Mouse (Mus musculus): ENCODE data around the gene Rho. TPM values are rescaled to one million over a fixed set of nuclear protein-coding genes. Genes with fewer than 3 reads are reported as not detected.

Rho gene
- polyA plus RNA-seq, 1 experiment from 2014 or later: not detected

DNA sequence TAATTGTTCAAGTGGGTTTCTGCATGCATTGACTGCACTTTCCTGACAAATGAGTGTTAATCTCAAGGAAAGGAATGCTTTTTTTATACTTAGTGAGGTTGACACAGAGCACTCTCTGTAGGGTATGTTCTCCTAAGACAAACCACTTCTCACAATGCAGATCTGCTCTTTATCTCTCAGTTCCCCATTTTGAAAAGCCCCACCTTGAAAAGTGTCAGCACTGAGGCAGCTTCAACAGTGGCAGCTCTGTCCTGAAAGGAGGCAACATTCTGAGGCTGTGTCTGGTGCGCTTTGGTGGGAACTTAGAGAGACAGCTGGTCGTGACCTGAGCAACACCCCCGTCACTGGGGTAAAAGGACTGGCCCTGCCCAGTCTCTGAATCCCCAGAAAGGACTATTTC is 22.5 kb upstream of the Rho start:
- no peak overlapping the region for H3K4me2 ChIP-seq (replicated peaks; ENCODE audit: low read depth, low read length)
- H3K4me1 ChIP-seq (ENCODE audit: control insufficient read depth, insufficient read depth, low read length): peaks cover 18% of the 10 kb centered on the region
- ATAC-seq (ENCODE audit: low FRiP score, low TSS enrichment): no peak
- no peaks in the 10 kb centered on the region for H3K9me3 ChIP-seq (ENCODE audit: control insufficient read depth, low read length)
- H3K27ac ChIP-seq (ENCODE audit: low read depth, low read length): no peak overlapping the region
- H3K27me3 ChIP-seq (ENCODE audit: control insufficient read depth, insufficient read depth, low read length): no peaks in the 10 kb centered on the region
- 58% methylated on average over 3 of the region's 3 CpGs for WGBS
- no peak overlapping the region for H3K4me3 ChIP-seq (ENCODE audit: low read length)
- no peak overlapping the region for H3K9ac ChIP-seq (ENCODE audit: low read depth, low read length)
- H3K36me3 ChIP-seq (ENCODE audit: control insufficient read depth, insufficient read depth, low read length): peaks cover 6% of the 10 kb centered on the region; the same call in 1 of the 2 replicates

DNA sequence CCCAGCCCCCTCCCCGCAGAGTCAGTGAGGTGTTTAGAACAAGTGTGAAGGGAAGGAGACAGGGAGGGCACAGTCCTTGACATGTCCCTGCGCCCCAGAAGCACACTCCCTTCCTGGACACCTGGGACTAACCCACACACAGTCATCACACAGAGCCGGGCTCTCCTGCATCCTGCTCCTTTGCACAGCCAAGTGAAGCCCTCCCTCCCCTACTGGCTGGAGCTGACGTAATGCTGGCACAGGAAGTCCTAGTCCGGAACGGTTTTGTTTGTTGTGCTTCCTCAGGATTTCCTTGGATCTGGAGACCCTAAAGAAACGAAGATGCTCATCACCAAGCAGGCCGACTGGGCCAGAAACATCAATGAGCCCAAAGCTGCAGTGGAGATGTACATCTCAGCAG is 21.6 kb upstream of the Rho start:
- peaks cover 22% of the 10 kb centered on the region for H3K4me1 ChIP-seq (ENCODE audit: control insufficient read depth, insufficient read depth, low read length)
- 50% methylated on average over 8 of the region's 8 CpGs for WGBS
- H3K36me3 ChIP-seq (ENCODE audit: control insufficient read depth, insufficient read depth, low read length): peaks cover 6% of the 10 kb centered on the region; the same call in 1 of the 2 replicates
- peak overlapping the region; percentile 38; the same call in 1 of the 2 replicates for H3K27ac ChIP-seq (ENCODE audit: low read depth, low read length)
- ATAC-seq (ENCODE audit: low FRiP score, low TSS enrichment): peak; percentile 78
- no peak overlapping the region for H3K9ac ChIP-seq (ENCODE audit: low read depth, low read length)
- no peaks in the 10 kb centered on the region for H3K9me3 ChIP-seq (ENCODE audit: control insufficient read depth, low read length)
- no peak overlapping the region for H3K4me2 ChIP-seq (replicated peaks; ENCODE audit: low read depth, low read length)
- H3K4me3 ChIP-seq (ENCODE audit: low read length): no peak overlapping the region
- H3K27me3 ChIP-seq (ENCODE audit: control insufficient read depth, insufficient read depth, low read length): no peaks in the 10 kb centered on the region

DNA sequence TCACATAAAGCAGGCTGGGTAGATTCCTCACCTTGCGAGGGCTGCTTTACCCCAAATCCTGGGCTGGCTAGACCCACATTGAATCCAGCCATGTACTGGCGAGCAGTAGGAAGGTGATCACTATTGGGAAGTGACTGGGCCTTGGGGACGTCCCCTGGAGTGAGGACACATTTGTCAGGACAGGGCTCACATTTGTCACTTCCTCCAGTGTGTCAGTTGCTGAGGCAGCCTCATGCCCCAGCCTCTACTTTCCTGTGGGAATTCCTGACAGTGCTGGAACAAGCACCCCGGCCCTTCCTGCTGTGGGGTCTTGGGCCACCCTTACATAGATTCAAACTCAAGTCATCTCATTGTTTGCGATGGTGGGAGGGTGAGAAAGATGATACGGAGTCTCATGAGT is 19.8 kb upstream of the Rho start:
- H3K27ac ChIP-seq (ENCODE audit: low read depth, low read length): no peak overlapping the region
- H3K9ac ChIP-seq (ENCODE audit: low read depth, low read length): no peak overlapping the region
- H3K4me2 ChIP-seq (replicated peaks; ENCODE audit: low read depth, low read length): no peak overlapping the region
- H3K36me3 ChIP-seq (ENCODE audit: control insufficient read depth, insufficient read depth, low read length): 0 out of 2 replicates have a peak, but pooled peaks cover 5% of the 10 kb centered on the region
- no peak for ATAC-seq (ENCODE audit: low FRiP score, low TSS enrichment)
- no peaks in the 10 kb centered on the region for H3K9me3 ChIP-seq (ENCODE audit: control insufficient read depth, low read length)
- H3K4me1 ChIP-seq (ENCODE audit: control insufficient read depth, insufficient read depth, low read length): peaks cover 39% of the 10 kb centered on the region
- WGBS: 79% methylated on average over 6 of the region's 6 CpGs
- no peak overlapping the region for H3K4me3 ChIP-seq (ENCODE audit: low read length)
- H3K27me3 ChIP-seq (ENCODE audit: control insufficient read depth, insufficient read depth, low read length): no peaks in the 10 kb centered on the region

DNA sequence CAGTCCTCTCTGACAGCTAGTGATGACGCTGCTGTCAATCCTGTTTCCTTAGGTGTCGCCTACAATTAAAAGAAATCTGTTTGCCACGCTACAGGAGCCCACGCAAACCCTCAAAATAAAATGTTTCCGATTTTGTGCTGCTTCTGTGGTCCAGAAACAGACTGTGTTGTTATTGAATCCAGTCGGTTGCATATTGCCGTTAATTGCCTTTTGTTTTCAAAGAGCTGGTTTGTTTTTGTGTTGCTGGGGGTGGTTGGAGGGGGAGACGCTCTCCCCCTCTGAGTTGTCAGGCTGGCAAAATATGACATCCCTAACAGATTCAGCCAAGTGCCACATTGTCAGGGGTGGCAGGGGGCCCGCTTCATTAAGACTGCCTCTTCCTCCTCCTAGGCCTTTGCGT is 18.1 kb upstream of the Rho start:
- peaks cover 5% of the 10 kb centered on the region; the same call in 1 of the 2 replicates for H3K36me3 ChIP-seq (ENCODE audit: control insufficient read depth, insufficient read depth, low read length)
- no peak overlapping the region for H3K4me3 ChIP-seq (ENCODE audit: low read length)
- H3K4me1 ChIP-seq (ENCODE audit: control insufficient read depth, insufficient read depth, low read length): peaks cover 35% of the 10 kb centered on the region
- WGBS: 77% methylated on average over 10 of the region's 10 CpGs
- H3K27ac ChIP-seq (ENCODE audit: low read depth, low read length): no peak overlapping the region
- no peak overlapping the region for H3K4me2 ChIP-seq (replicated peaks; ENCODE audit: low read depth, low read length)
- H3K27me3 ChIP-seq (ENCODE audit: control insufficient read depth, insufficient read depth, low read length): no peaks in the 10 kb centered on the region
- H3K9me3 ChIP-seq (ENCODE audit: control insufficient read depth, low read length): no peaks in the 10 kb centered on the region
- no peak overlapping the region for H3K9ac ChIP-seq (ENCODE audit: low read depth, low read length)
- no peak for ATAC-seq (ENCODE audit: low FRiP score, low TSS enrichment)

DNA sequence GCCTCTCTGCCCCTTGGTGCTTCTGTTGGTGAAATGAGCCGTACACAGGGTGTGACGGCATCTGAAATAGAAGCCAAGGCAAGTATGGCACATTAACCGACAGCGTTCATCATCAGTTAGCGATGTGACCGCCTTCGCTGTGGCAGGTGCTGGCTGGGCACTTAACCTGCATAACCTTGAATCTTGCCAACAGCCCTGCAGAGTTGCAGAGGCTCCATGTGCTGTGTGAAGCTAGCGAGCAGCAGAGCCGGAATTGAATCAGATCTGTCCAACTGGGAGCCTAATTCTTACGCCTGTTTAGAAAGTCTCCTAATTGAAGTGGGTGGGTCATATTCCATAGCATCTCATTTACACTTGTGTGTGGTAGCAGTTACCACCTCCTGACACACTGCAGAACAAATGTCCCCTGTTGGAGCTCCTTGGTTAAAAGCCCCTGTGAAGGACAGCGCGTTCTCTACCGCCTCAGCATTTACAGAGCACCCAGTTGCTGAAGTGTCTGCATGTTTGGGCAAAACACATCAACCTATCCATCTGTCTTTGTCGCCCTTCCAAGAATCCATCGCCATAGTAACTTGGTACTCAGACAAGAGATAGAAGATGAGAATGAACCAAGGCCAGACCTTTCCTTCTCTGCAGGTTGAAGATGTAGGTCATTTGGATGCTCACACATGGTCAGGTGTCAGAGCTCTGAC is 16.9 kb upstream of the Rho start:
- no peak overlapping the region for H3K4me2 ChIP-seq (replicated peaks; ENCODE audit: low read depth, low read length)
- no peak overlapping the region for H3K27ac ChIP-seq (ENCODE audit: low read depth, low read length)
- no peak for ATAC-seq (ENCODE audit: low FRiP score, low TSS enrichment)
- H3K4me1 ChIP-seq (ENCODE audit: control insufficient read depth, insufficient read depth, low read length): peaks cover 30% of the 10 kb centered on the region
- WGBS: 66% methylated on average over 15 of the region's 15 CpGs
- no peak overlapping the region for H3K4me3 ChIP-seq (ENCODE audit: low read length)
- H3K9ac ChIP-seq (ENCODE audit: low read depth, low read length): no peak overlapping the region
- H3K27me3 ChIP-seq (ENCODE audit: control insufficient read depth, insufficient read depth, low read length): no peaks in the 10 kb centered on the region
- H3K9me3 ChIP-seq (ENCODE audit: control insufficient read depth, low read length): no peaks in the 10 kb centered on the region
- H3K36me3 ChIP-seq (ENCODE audit: control insufficient read depth, insufficient read depth, low read length): peaks cover 5% of the 10 kb centered on the region; the same call in 1 of the 2 replicates

DNA sequence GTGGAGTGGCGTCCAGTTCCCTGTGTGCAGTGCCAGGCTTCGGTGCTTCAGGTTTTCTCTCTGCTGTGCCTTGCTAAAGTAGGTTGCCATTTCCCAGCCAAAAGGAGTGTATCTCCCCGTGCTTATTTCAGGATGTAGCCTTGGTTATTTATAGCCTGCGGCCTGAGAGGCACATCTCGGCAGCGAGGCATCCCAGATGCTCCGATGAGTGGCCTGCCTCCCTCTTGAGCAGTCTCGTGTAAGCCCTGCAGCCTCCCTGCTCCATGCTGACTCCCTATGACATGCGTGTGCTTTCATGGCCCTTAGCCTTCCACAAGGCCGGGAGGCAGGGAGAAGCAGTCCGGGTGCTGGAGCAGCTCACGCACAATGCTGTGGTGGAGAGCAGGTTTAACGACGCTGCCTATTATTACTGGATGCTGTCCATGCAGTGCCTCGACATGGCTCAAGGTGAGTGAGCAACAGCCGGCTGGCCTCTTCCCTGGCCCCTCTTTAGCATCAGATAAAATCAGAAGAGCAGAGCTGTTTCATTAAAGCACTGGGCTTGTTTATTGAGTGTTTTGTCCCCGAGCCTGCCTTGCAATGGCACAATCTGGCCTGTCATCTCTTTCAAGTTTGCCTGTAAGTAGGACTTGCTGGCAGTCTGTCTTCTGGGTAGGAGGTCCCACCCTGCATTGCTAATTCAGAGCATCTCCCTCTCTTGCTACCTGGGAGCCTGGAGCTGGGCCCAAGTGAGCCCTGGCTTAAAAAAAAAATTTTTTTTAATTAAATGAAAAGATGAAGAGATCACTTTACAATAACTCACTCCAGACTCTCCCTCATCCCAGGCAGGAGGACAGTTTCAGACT is 15.7 kb upstream of the Rho start:
- Histone ChIP-seq H3K4me1 (ENCODE audit: control insufficient read depth, insufficient read depth, low read length) (peaks cover 27% of the 10 kb centered on the region), H3K4me3 (ENCODE audit: low read length) (no peak overlapping the region), H3K9me3 (ENCODE audit: control insufficient read depth, low read length) (no peaks in the 10 kb centered on the region), H3K27ac (ENCODE audit: low read depth, low read length) (no peak overlapping the region), H3K36me3 (ENCODE audit: control insufficient read depth, insufficient read depth, low read length) (peaks cover 5% of the 10 kb centered on the region; the same call in 1 of the 2 replicates), H3K9ac (ENCODE audit: low read depth, low read length) (peak overlapping the region; percentile 34; the same call in 1 of the 2 replicates), H3K27me3 (ENCODE audit: control insufficient read depth, insufficient read depth, low read length) (no peaks in the 10 kb centered on the region), H3K4me2 (replicated peaks; ENCODE audit: low read depth, low read length) (no peak overlapping the region)
- 26% methylated on average over 17 of the region's 17 CpGs for WGBS
- ATAC-seq (ENCODE audit: low FRiP score, low TSS enrichment): peak; percentile 22; the same call in 1 of the 2 replicates

DNA sequence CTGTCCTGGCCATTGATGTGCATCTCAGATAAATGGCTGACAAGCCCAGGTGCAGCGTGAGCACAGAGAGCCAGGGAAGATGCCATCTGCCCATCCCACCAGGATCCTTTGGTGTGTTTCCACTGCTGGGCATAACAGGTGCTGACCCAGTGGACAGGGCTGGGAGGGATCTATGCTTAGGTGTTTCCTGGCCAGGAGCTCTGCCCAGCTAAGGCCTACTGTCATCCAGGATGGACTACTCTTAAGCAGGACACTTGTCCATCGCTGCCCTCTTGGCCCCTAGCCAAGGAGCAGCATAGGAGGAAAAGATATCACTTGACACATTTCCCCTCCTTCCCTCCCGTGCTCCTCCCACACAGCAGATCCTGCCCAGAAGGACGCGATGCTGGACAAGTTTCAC is 14.9 kb upstream of the Rho start:
- Histone ChIP-seq H3K27me3 (ENCODE audit: control insufficient read depth, insufficient read depth, low read length) (no peaks in the 10 kb centered on the region), H3K9ac (ENCODE audit: low read depth, low read length) (no peak overlapping the region), H3K27ac (ENCODE audit: low read depth, low read length) (no peak overlapping the region), H3K4me1 (ENCODE audit: control insufficient read depth, insufficient read depth, low read length) (peaks cover 26% of the 10 kb centered on the region), H3K4me3 (ENCODE audit: low read length) (no peak overlapping the region), H3K9me3 (ENCODE audit: control insufficient read depth, low read length) (no peaks in the 10 kb centered on the region), H3K4me2 (replicated peaks; ENCODE audit: low read depth, low read length) (no peak overlapping the region), H3K36me3 (ENCODE audit: control insufficient read depth, insufficient read depth, low read length) (peaks cover 5% of the 10 kb centered on the region; the same call in 1 of the 2 replicates)
- WGBS: 50% methylated on average over 5 of the region's 5 CpGs
- ATAC-seq (ENCODE audit: low FRiP score, low TSS enrichment): no peak

DNA sequence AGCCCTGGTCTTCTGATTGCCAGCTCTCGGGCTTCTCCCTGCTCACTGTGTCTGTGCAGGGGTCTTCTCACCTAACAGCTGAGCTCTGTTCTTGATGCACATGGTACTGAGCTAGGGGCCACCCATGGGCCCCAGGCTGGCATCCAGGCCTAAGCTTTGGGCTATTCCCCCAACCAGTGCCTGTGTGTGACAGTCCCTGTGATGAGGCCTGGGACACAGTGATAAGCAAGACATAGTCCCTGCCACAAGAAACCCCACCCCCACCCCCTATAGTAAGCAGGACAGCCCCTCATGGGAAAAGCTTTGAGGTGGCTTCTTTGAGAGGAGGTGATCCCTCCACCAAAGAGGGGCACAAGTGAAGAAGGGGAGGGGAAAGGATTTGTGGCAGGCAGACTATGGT is 12.9 kb upstream of the Rho start:
- WGBS: 84% methylated on average over 1 of the region's 1 CpGs
- Histone ChIP-seq H3K27me3 (ENCODE audit: control insufficient read depth, insufficient read depth, low read length) (no peaks in the 10 kb centered on the region), H3K9me3 (ENCODE audit: control insufficient read depth, low read length) (no peaks in the 10 kb centered on the region), H3K4me2 (replicated peaks; ENCODE audit: low read depth, low read length) (no peak overlapping the region), H3K27ac (ENCODE audit: low read depth, low read length) (no peak overlapping the region), H3K9ac (ENCODE audit: low read depth, low read length) (no peak overlapping the region), H3K4me1 (ENCODE audit: control insufficient read depth, insufficient read depth, low read length) (peaks cover 26% of the 10 kb centered on the region), H3K4me3 (ENCODE audit: low read length) (no peak overlapping the region), H3K36me3 (ENCODE audit: control insufficient read depth, insufficient read depth, low read length) (peaks cover 5% of the 10 kb centered on the region; the same call in 1 of the 2 replicates)
- no peak for ATAC-seq (ENCODE audit: low FRiP score, low TSS enrichment)

DNA sequence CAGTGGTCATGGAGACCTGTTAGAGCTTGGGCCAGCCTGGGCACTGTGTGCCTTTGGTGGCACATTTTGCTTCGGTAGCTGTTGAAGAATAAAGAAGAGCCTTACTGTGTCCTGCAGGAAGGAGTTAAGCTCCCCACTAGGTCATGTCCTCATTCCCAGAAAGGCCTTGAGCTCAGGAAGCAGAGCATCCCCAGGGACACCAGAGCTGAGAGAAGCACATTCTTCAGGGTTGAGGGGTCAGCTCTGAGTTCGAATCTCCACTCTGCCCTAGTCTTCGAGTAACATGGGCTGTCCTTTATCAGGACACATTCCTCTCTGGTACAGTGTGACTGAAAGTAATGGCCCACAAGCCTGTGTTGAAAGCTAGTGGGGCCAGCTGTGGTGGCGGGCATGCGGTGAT is 11.7 kb upstream of the Rho start:
- H3K4me2 ChIP-seq (replicated peaks; ENCODE audit: low read depth, low read length): no peak overlapping the region
- H3K9ac ChIP-seq (ENCODE audit: low read depth, low read length): no peak overlapping the region
- no peaks in the 10 kb centered on the region for H3K27me3 ChIP-seq (ENCODE audit: control insufficient read depth, insufficient read depth, low read length)
- no peak overlapping the region for H3K4me3 ChIP-seq (ENCODE audit: low read length)
- no peak overlapping the region for H3K27ac ChIP-seq (ENCODE audit: low read depth, low read length)
- 92% methylated on average over 5 of the region's 5 CpGs for WGBS
- peaks cover 18% of the 10 kb centered on the region for H3K4me1 ChIP-seq (ENCODE audit: control insufficient read depth, insufficient read depth, low read length)
- ATAC-seq (ENCODE audit: low FRiP score, low TSS enrichment): no peak
- H3K9me3 ChIP-seq (ENCODE audit: control insufficient read depth, low read length): no peaks in the 10 kb centered on the region
- peaks cover 5% of the 10 kb centered on the region; the same call in 1 of the 2 replicates for H3K36me3 ChIP-seq (ENCODE audit: control insufficient read depth, insufficient read depth, low read length)
